Mouse (Mus musculus) midbrain, postnatal 0 days (tissue): ENCODE results near the gene Lce6a. TPM values are rescaled to one million over a fixed set of nuclear protein-coding genes. Genes with fewer than 3 reads are reported as not detected.

Experiments used
- ATAC-seq: fragments of 200-750 bp; cut with Nextera tagmentation; 2 replicates; pipeline ENCODE4 v1.8.0; 2017; ENCODE audit warnings: moderate number of reproducible peaks, mild to moderate bottlenecking, moderate TSS enrichment, moderate library complexity; ENCODE audit not compliant: low FRiP score
- DNase-seq: peaks from one replicate; pipeline ENCODE4 v3.0.0-alpha.2; 2015; ENCODE audit warnings: low spot score
- H3K27ac ChIP-seq: fragments of 300-500 bp; sonication (generic); 2 replicates; pipeline ENCODE4 v1.5.1; 2014; ENCODE audit warnings: low read depth, mild to moderate bottlenecking, low read length, mixed read lengths
- H3K27me3 ChIP-seq: fragments of 300-500 bp; sonication (generic); 2 replicates; pipeline ENCODE4 v1.6.1; 2014; ENCODE audit warnings: low read length, control low read depth, mixed read lengths; ENCODE audit not compliant: insufficient read depth
- H3K36me3 ChIP-seq: fragments of 300-500 bp; sonication (generic); 2 replicates; pipeline ENCODE4 v1.6.1; 2014; ENCODE audit warnings: low read length, control low read depth, mixed read lengths; ENCODE audit not compliant: insufficient read depth
- H3K4me1 ChIP-seq: fragments of 300-500 bp; sonication (generic); 2 replicates; pipeline ENCODE4 v1.6.1; 2014; ENCODE audit warnings: mild to moderate bottlenecking, control low read depth, antibody characterized with exemption, low read length, mixed read lengths; ENCODE audit not compliant: insufficient read depth
- H3K4me2 ChIP-seq: fragments of 300-500 bp; sonication (generic); 2 replicates; pipeline ENCODE4 v1.6.1; 2014; ENCODE audit warnings: low read depth, mild to moderate bottlenecking, low read length, mixed read lengths; ENCODE audit not compliant: poor library complexity, severe bottlenecking
- H3K4me3 ChIP-seq: fragments of 300-500 bp; sonication (generic); 2 replicates; pipeline ENCODE4 v1.5.1; 2014; ENCODE audit warnings: low read depth, mild to moderate bottlenecking, low read length, moderate library complexity
- H3K9ac ChIP-seq: fragments of 300-500 bp; sonication (generic); replicated peaks from 2 replicates; pipeline ENCODE4 v1.6.1; 2014; ENCODE audit warnings: mild to moderate bottlenecking, low read length, moderate library complexity, mixed read lengths; ENCODE audit not compliant: poor library complexity, severe bottlenecking
- H3K9me3 ChIP-seq: fragments of 300-500 bp; sonication (generic); 2 replicates; pipeline ENCODE4 v1.6.1; 2016; ENCODE audit warnings: low read length, control low read depth
- CTCF ChIP-seq: IDR thresholded peaks from 2 replicates; pipeline ENCODE4 v1.5.1; 2016; ENCODE audit warnings: antibody characterized with exemption, mild to moderate bottlenecking
- WGBS: fragments of 180-500 bp; shearing (Covaris S2); extraction: QIAGEN DNeasy Blood & Tissue Kit; methylation state at CpG from one replicate; pipeline ENCODE4 v1.1.7; 2014; 5-methylcytosine and 5-hydroxymethylcytosine counted together
- polyA plus RNA-seq: library from polyadenylated mRNA; unstranded; fragments of >200 nt; fragmentation: Nextera tagmentation; extraction: Ambion mirVana; gene quantifications from 2 replicates; pipeline ENCODE4 v1.2.1, GENCODE M21; 2015
- total RNA-seq: library from RNA; depleted of rRNA; stranded (reverse); fragments of >200 nt; gene quantifications from 2 replicates; pipeline ENCODE4 v1.2.3, GENCODE M21; 2014; rRNA removed

The Lce6a gene
- total and polyA plus RNA-seq, 2 experiments from 2014 or later: not detected

DNA sequence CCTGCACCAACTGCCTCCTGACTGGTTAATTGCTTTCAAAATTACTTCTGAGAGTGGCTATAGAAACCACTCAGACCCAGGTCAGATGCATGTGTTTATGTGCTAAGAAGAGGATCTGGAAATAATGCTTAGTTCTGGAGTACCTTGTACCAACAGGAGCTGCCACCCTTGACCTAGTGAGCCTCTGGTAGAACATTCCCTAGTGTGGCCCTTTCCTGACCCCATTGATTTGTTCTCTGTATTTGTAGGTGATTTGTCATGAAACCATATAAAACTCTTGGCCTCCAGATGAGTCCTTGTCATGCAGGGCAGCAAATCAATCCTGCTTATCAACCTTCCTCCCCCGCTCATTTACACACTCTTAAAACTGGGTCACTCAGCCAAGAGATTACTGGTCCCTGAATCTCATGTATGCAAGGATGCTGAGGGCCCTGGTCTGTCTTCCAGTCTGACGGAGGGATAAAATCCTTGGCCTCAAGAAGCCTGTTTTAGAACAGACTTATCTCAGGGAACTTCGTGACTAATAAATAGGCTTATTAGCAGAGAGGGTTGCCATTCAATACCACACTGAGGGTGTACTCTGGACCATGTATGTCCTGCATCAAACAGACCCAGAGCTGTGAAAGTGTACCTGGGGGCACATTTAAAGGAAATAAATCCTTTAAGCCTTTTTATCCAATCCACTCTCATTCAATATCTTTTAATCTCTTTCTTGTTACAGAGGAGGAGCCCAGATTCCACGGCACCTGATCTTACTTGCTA lies 42.6 kb downstream of the Lce6a start:
- WGBS: 53% methylated on average over 4 of the region's 4 CpGs
- no peak overlapping the region for H3K9ac ChIP-seq

DNA sequence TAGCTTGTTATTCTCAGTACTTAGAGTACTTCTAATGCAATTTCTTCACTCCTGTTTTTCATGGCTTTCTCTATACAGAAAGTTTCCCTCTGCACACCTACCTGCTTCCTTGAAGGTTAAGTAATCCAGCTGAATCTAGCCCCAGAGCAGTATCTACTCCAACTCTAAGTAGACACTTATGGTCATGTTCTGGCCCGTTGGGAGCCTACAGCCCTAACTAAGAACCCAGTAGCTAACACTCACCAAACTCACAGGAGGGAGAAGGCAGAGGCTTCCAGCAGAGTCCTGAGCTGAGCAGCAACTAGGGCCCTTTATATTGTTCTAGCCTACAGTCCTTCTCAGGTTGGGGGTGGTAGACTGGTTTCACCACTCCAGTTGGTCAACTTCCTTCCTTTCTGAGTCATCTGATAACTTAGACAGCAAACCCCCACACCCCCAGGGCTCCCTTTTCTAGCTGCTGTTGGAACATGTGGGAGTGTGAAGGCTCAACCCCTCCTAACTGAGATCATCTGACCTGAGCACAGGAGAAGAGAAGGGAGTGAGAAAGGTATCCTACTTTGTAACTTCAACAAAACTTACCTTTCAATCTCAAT lies 47.9 kb downstream of the Lce6a start, which contains the start of gene Ivl:
Gene Ivl, minus strand, starts transcription at position 287 of the 593 bp plus-strand sequence.
- H3K4me2 ChIP-seq: no peak within 1 kb of the TSS
- 88% methylated on average over 1 of the region's 1 CpGs for WGBS
- H3K27me3 ChIP-seq: no peaks in the 10 kb centered on the region
- no peaks in the 10 kb centered on the region for H3K4me1 ChIP-seq
- no peak within 1 kb of the TSS for H3K27ac ChIP-seq
- H3K9me3 ChIP-seq: no peaks in the 10 kb centered on the region
- H3K36me3 ChIP-seq: no peaks in the 10 kb centered on the region
- TF ChIP-seq CTCF: no peak
- ATAC-seq: no peak
- no peak for DNase-seq
- no peak within 1 kb of the TSS for H3K9ac ChIP-seq
- no peak within 1 kb of the TSS for H3K4me3 ChIP-seq

More for the DNA sequence above, 42.6 kb downstream of the Lce6a start:
- H3K4me1 ChIP-seq: no peaks in the 10 kb centered on the region
- no peak overlapping the region for H3K4me2 ChIP-seq
- ATAC-seq (no peak), DNase-seq (no peak)
- no peak overlapping the region for H3K27ac ChIP-seq
- no peak for TF ChIP-seq CTCF
- H3K27me3 ChIP-seq: no peaks in the 10 kb centered on the region
- no peak overlapping the region for H3K4me3 ChIP-seq
- H3K9me3 ChIP-seq: no peaks in the 10 kb centered on the region
- no peaks in the 10 kb centered on the region for H3K36me3 ChIP-seq

DNA sequence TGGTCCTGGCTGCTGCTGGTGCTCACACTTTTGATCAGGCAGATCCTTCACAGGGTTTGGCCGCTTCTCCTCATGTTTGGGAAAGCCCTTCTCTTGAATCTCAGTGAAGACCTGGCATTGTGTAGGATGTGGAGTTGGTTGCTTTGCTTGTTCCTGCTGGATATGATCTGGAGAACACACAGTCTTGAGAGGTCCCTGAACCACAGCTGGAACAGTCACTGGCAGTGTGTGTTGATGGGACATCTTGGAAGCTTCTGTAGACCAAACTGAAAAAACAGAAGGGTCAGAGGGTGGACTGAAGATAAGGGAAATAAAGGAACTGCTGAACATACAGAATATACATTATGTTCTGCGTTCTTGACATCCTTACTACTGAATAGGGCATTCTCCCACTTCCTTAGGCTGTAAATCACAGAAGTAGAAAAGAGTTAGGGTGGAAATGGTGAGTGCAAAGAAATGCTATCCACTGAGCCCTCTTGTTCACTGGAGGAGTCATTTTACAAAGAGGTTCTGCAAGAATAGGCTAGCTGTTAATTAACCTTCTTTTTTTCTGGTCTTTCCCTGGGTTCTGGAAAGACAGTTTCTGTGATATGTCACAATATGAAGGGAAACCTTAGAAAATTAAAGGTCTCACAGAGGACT lies 48.8 kb downstream of the Lce6a start:
- no peak overlapping the region for H3K27ac ChIP-seq
- no peak overlapping the region for H3K9ac ChIP-seq
- no peaks in the 10 kb centered on the region for H3K27me3 ChIP-seq
- 75% methylated on average over 2 of the region's 2 CpGs for WGBS
- no peaks in the 10 kb centered on the region for H3K4me1 ChIP-seq
- no peak for TF ChIP-seq CTCF
- no peak for ATAC-seq
- H3K4me2 ChIP-seq: no peak overlapping the region
- DNase-seq: no peak
- H3K4me3 ChIP-seq: no peak overlapping the region
- no peaks in the 10 kb centered on the region for H3K36me3 ChIP-seq
- H3K9me3 ChIP-seq: no peaks in the 10 kb centered on the region

Other genes with a start within 250 kb of the Lce6a start
- not detected in 2 replicates for gene Sprr2h, start 236.0 kb downstream of the Lce6a start, total RNA-seq
- not detected in 2 replicates for gene Sprr2h, start 236.0 kb downstream of the Lce6a start, polyA plus RNA-seq
- gene Sprr2i, start 213.7 kb downstream of the Lce6a start, total RNA-seq: not detected in 2 replicates
- gene Sprr2i, start 213.7 kb downstream of the Lce6a start, polyA plus RNA-seq: not detected in 2 replicates
- not detected in 2 replicates for gene Sprr2j-ps, start 203.6 kb downstream of the Lce6a start, total RNA-seq
- not detected in 2 replicates for gene Sprr2j-ps, start 203.6 kb downstream of the Lce6a start, polyA plus RNA-seq
- 5.0 and 7.8 TPM in 2 replicates for gene Gm9774, start 192.2 kb downstream of the Lce6a start, total RNA-seq
- 9.5 and 11.4 TPM in 2 replicates for gene Gm9774, start 192.2 kb downstream of the Lce6a start, polyA plus RNA-seq
- not detected in 2 replicates for gene Sprr2k, start 189.1 kb downstream of the Lce6a start, total RNA-seq
- not detected in 2 replicates for gene Sprr2k, start 189.1 kb downstream of the Lce6a start, polyA plus RNA-seq
- not detected in 2 replicates for gene Sprr1b, start 182.9 kb downstream of the Lce6a start, total RNA-seq
- not detected in 2 replicates for gene Sprr1b, start 182.9 kb downstream of the Lce6a start, polyA plus RNA-seq
- gene Sprr3, start 162.9 kb downstream of the Lce6a start, total RNA-seq: not detected in 2 replicates
- gene Sprr3, start 162.9 kb downstream of the Lce6a start, polyA plus RNA-seq: not detected in 2 replicates
- gene Sprr1a, start 135.8 kb downstream of the Lce6a start, total RNA-seq: not detected in 2 replicates
- not detected in 2 replicates for gene Sprr1a, start 135.8 kb downstream of the Lce6a start, polyA plus RNA-seq
- not detected in 2 replicates for gene Sprr4, start 121.2 kb downstream of the Lce6a start, total RNA-seq
- not detected in 2 replicates for gene Sprr4, start 121.2 kb downstream of the Lce6a start, polyA plus RNA-seq
- not detected in 2 replicates for gene 2310046K23Rik, start 87.1 kb downstream of the Lce6a start, total RNA-seq
- gene 2310046K23Rik, start 87.1 kb downstream of the Lce6a start, polyA plus RNA-seq: not detected in 2 replicates
- 0.82 TPM in 1 of 2 replicates, not detected in the other for gene Ivl, start 47.9 kb downstream of the Lce6a start, total RNA-seq
- not detected in 2 replicates for gene Ivl, start 47.9 kb downstream of the Lce6a start, polyA plus RNA-seq
- gene Smcp, start 32.7 kb downstream of the Lce6a start, total RNA-seq: not detected in 2 replicates
- gene Smcp, start 32.7 kb downstream of the Lce6a start, polyA plus RNA-seq: not detected in 2 replicates
- gene 2210017I01Rik, start 14.2 kb downstream of the Lce6a start, total RNA-seq: not detected in 2 replicates
- not detected in 2 replicates for gene 2210017I01Rik, start 14.2 kb downstream of the Lce6a start, polyA plus RNA-seq
- gene Lce1a1, start 26.6 kb upstream of the Lce6a start, total RNA-seq: 0.99 TPM in 1 of 2 replicates, not detected in the other
- gene Lce1a1, start 26.6 kb upstream of the Lce6a start, polyA plus RNA-seq: not detected in 2 replicates
- 2.7 TPM in 1 of 2 replicates, not detected in the other for gene Lce1b, start 35.3 kb upstream of the Lce6a start, total RNA-seq
- not detected in 2 replicates for gene Lce1b, start 35.3 kb upstream of the Lce6a start, polyA plus RNA-seq
- not detected in 2 replicates for gene Lce1a2, start 48.7 kb upstream of the Lce6a start, total RNA-seq
- not detected in 2 replicates for gene Lce1a2, start 48.7 kb upstream of the Lce6a start, polyA plus RNA-seq
- gene Lce1c, start 57.6 kb upstream of the Lce6a start, total RNA-seq: 4.8 TPM in 1 of 2 replicates, not detected in the other
- not detected in 2 replicates for gene Lce1c, start 57.6 kb upstream of the Lce6a start, polyA plus RNA-seq
- gene Lce1d, start 65.5 kb upstream of the Lce6a start, total RNA-seq: 1.4 TPM in 1 of 2 replicates, not detected in the other
- gene Lce1d, start 65.5 kb upstream of the Lce6a start, polyA plus RNA-seq: not detected in 2 replicates
- not detected in 2 replicates for gene Lce1e, start 87.4 kb upstream of the Lce6a start, total RNA-seq
- not detected in 2 replicates for gene Lce1e, start 87.4 kb upstream of the Lce6a start, polyA plus RNA-seq
- gene Lce1f, start 98.7 kb upstream of the Lce6a start, total RNA-seq: not detected in 2 replicates
- not detected in 2 replicates for gene Lce1f, start 98.7 kb upstream of the Lce6a start, polyA plus RNA-seq
- gene Gm38119, start 117.4 kb upstream of the Lce6a start, total RNA-seq: not detected in 2 replicates
- gene Gm38119, start 117.4 kb upstream of the Lce6a start, polyA plus RNA-seq: not detected in 2 replicates
- gene Lce1g, start 130.7 kb upstream of the Lce6a start, total RNA-seq: 1.9 TPM in 1 of 2 replicates, not detected in the other
- not detected in 2 replicates for gene Lce1g, start 130.7 kb upstream of the Lce6a start, polyA plus RNA-seq
- gene Lce1h, start 143.4 kb upstream of the Lce6a start, total RNA-seq: not detected in 2 replicates
- not detected in 2 replicates for gene Lce1h, start 143.4 kb upstream of the Lce6a start, polyA plus RNA-seq
- 0.66 TPM in 1 of 2 replicates, not detected in the other for gene Lce1i, start 157.2 kb upstream of the Lce6a start, total RNA-seq
- gene Lce1i, start 157.2 kb upstream of the Lce6a start, polyA plus RNA-seq: not detected in 2 replicates
- gene Lce1j, start 168.9 kb upstream of the Lce6a start, total RNA-seq: not detected in 2 replicates
- gene Lce1j, start 168.9 kb upstream of the Lce6a start, polyA plus RNA-seq: not detected in 2 replicates
- not detected in 2 replicates for gene Lce1k, start 186.2 kb upstream of the Lce6a start, total RNA-seq
- gene Lce1k, start 186.2 kb upstream of the Lce6a start, polyA plus RNA-seq: not detected in 2 replicates
- 0.82 TPM in 1 of 2 replicates, not detected in the other for gene Kprp, start 205.6 kb upstream of the Lce6a start, total RNA-seq
- gene Kprp, start 205.6 kb upstream of the Lce6a start, polyA plus RNA-seq: not detected in 2 replicates
- not detected in 2 replicates for gene Lce1l, start 229.6 kb upstream of the Lce6a start, total RNA-seq
- not detected in 2 replicates for gene Lce1l, start 229.6 kb upstream of the Lce6a start, polyA plus RNA-seq
- gene 2310050C09Rik, start 248.6 kb upstream of the Lce6a start, total RNA-seq: 0.71 TPM in 1 of 2 replicates, not detected in the other
- gene 2310050C09Rik, start 248.6 kb upstream of the Lce6a start, polyA plus RNA-seq: not detected in 2 replicates